Mouse (Mus musculus) heart, postnatal 0 days (tissue): ENCODE measurements at regions not wholly inside any gene's neighbourhood (a gene's known extent, or its start where the extent isn't known, plus 50 kb on each side); places are given as distances from the start of the nearest gene placed in this dataset.

Source experiments
- CTCF ChIP-seq: IDR thresholded peaks from 2 replicates; pipeline ENCODE4 v1.5.1; 2016; ENCODE audit warnings: antibody characterized with exemption, control low read depth, low read depth
- EP300 ChIP-seq: IDR thresholded peaks from 2 replicates; pipeline ENCODE4 v1.6.1; 2016; ENCODE audit warnings: antibody characterized with exemption, low read depth

DNA sequence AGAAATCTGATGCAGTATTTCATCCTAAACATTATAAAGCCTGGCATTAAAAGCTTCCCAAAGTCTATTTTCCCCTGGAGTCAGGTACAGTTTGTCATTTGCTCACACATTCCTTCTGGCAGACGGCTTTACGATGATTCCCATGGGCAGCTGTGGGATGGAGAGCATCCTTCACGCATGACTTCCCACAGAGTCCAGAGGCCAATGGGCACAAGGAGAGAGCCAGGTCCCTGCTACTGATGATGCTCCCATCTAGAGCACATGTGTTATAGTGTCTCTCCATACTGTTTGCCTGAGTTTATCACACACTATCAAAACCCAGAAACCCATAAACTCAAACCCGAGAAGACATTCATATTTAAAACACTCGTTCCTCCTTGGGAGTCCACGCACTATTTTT lies 270.8 kb upstream of the Noct start:
- TF ChIP-seq CTCF = no peak
- TF ChIP-seq EP300 = no peak
